Mouse (Mus musculus) cerebellum, adult 2 months (tissue): ENCODE results near the gene Ndrg2.

ENCODE experiments used
- CTCF ChIP-seq: fragments of 200-500 bp; IDR thresholded peaks from 2 replicates; pipeline ENCODE4 v1.5.1; 2011; ENCODE audit warnings: low read depth, mild to moderate bottlenecking, control low read depth, low read length, moderate library complexity, borderline replicate concordance; ENCODE audit not compliant: insufficient read depth
- POLR2A ChIP-seq: fragments of 200-500 bp; IDR thresholded peaks from 2 replicates; pipeline ENCODE4 v1.6.1; 2011; ENCODE audit warnings: low read length, control low read depth, borderline replicate concordance; ENCODE audit not compliant: insufficient read depth

- TF ChIP-seq POLR2A (no peak), CTCF (no peak)
Observed at GRCm38 (mm10) chr14:51916539-51916938, 2.6 kb upstream of the Ndrg2 start.
